Mouse (Mus musculus): ENCODE measurements around the gene Plekhh1. TPM values are rescaled to one million over a fixed set of nuclear protein-coding genes. Genes with fewer than 3 reads are reported as not detected.

Plekhh1 gene
- polyA plus RNA-seq, 1 experiment from 2014 or later, result 7.9 TPM

GRCm38 (mm10) chr12:79066431-79066830 lies 37.5 kb downstream of the Plekhh1 start:
- no peaks in the 10 kb centered on the region for H3K27me3 ChIP-seq (ENCODE audit: low read depth, poor library complexity, severe bottlenecking)
- H3K4me1 ChIP-seq, result no peaks in the 10 kb centered on the region
- H3K36me3 ChIP-seq, result peaks cover 89% of the 10 kb centered on the region
- no peak for DNase-seq (ENCODE audit: low spot score)
- H3K4me3 ChIP-seq, result no peak overlapping the region
- H3K9me3 ChIP-seq (replicated peaks), result no peaks in the 10 kb centered on the region
- 89% methylated on average over 9 of the region's 9 CpGs for WGBS
- H3K27ac ChIP-seq (replicated peaks), result no peak overlapping the region

GRCm38 (mm10) chr12:79067526-79067925 lies 38.6 kb downstream of the Plekhh1 start:
- DNase-seq (ENCODE audit: low spot score), result no peak
- peaks cover 93% of the 10 kb centered on the region for H3K36me3 ChIP-seq
- WGBS, result 86% methylated on average over 5 of the region's 5 CpGs

GRCm38 (mm10) chr12:79068306-79068705 lies 39.3 kb downstream of the Plekhh1 start:
- Histone ChIP-seq H3K27me3 (ENCODE audit: low read depth, poor library complexity, severe bottlenecking) (no peaks in the 10 kb centered on the region), H3K36me3 (peaks cover 95% of the 10 kb centered on the region), H3K9me3 (replicated peaks) (no peaks in the 10 kb centered on the region), H3K4me1 (no peaks in the 10 kb centered on the region), H3K27ac (replicated peaks) (no peak overlapping the region), H3K4me3 (no peak overlapping the region)
- 91% methylated on average over 11 of the region's 11 CpGs for WGBS
- no peak for DNase-seq (ENCODE audit: low spot score)

More at GRCm38 (mm10) chr12:79067526-79067925, 38.6 kb downstream of the Plekhh1 start:
- no peak overlapping the region for H3K27ac ChIP-seq (replicated peaks)
- H3K27me3 ChIP-seq (ENCODE audit: low read depth, poor library complexity, severe bottlenecking), result no peaks in the 10 kb centered on the region
- H3K4me1 ChIP-seq, result no peaks in the 10 kb centered on the region
- H3K4me3 ChIP-seq, result no peak overlapping the region
- H3K9me3 ChIP-seq (replicated peaks), result no peaks in the 10 kb centered on the region

GRCm38 (mm10) chr12:79069187-79069608 lies 40.2 kb downstream of the Plekhh1 start:
- Histone ChIP-seq H3K4me3 (no peak overlapping the region), H3K9me3 (replicated peaks) (no peaks in the 10 kb centered on the region), H3K27me3 (ENCODE audit: low read depth, poor library complexity, severe bottlenecking) (no peaks in the 10 kb centered on the region), H3K36me3 (peaks cover 95% of the 10 kb centered on the region), H3K4me1 (no peaks in the 10 kb centered on the region), H3K27ac (replicated peaks) (no peak overlapping the region)
- 88% methylated on average over 6 of the region's 6 CpGs for WGBS
- no peak for DNase-seq (ENCODE audit: low spot score)

GRCm38 (mm10) chr12:79069916-79070315 lies 41.0 kb downstream of the Plekhh1 start:
- no peak for DNase-seq (ENCODE audit: low spot score)
- WGBS, result 83% methylated on average over 6 of the region's 6 CpGs
- peaks cover 95% of the 10 kb centered on the region for H3K36me3 ChIP-seq

GRCm38 (mm10) chr12:79070736-79071333 lies 41.9 kb downstream of the Plekhh1 start:
- H3K36me3 ChIP-seq, result peaks cover 95% of the 10 kb centered on the region
- no peaks in the 10 kb centered on the region for H3K9me3 ChIP-seq (replicated peaks)
- DNase-seq (ENCODE audit: low spot score), result no peak
- no peaks in the 10 kb centered on the region for H3K4me1 ChIP-seq
- no peak overlapping the region for H3K4me3 ChIP-seq
- H3K27me3 ChIP-seq (ENCODE audit: low read depth, poor library complexity, severe bottlenecking), result no peaks in the 10 kb centered on the region
- H3K27ac ChIP-seq (replicated peaks), result no peak overlapping the region
- 88% methylated on average over 9 of the region's 9 CpGs for WGBS

More at GRCm38 (mm10) chr12:79069916-79070315, 41.0 kb downstream of the Plekhh1 start:
- no peaks in the 10 kb centered on the region for H3K9me3 ChIP-seq (replicated peaks)
- no peak overlapping the region for H3K4me3 ChIP-seq
- no peak overlapping the region for H3K27ac ChIP-seq (replicated peaks)
- no peaks in the 10 kb centered on the region for H3K4me1 ChIP-seq
- no peaks in the 10 kb centered on the region for H3K27me3 ChIP-seq (ENCODE audit: low read depth, poor library complexity, severe bottlenecking)

GRCm38 (mm10) chr12:79072576-79072975 lies 43.6 kb downstream of the Plekhh1 start:
- H3K4me1 ChIP-seq, result no peaks in the 10 kb centered on the region
- H3K27me3 ChIP-seq (ENCODE audit: low read depth, poor library complexity, severe bottlenecking), result no peaks in the 10 kb centered on the region
- no peaks in the 10 kb centered on the region for H3K9me3 ChIP-seq (replicated peaks)
- no peak overlapping the region for H3K27ac ChIP-seq (replicated peaks)
- 91% methylated on average over 6 of the region's 6 CpGs for WGBS
- peaks cover 97% of the 10 kb centered on the region for H3K36me3 ChIP-seq
- no peak overlapping the region for H3K4me3 ChIP-seq
- no peak for DNase-seq (ENCODE audit: low spot score)

- WGBS, result 92% methylated on average over 6 of the region's 6 CpGs
- Histone ChIP-seq H3K4me3 (no peak overlapping the region), H3K27me3 (ENCODE audit: low read depth, poor library complexity, severe bottlenecking) (no peaks in the 10 kb centered on the region), H3K4me1 (no peaks in the 10 kb centered on the region), H3K36me3 (peaks cover 97% of the 10 kb centered on the region), H3K9me3 (replicated peaks) (no peaks in the 10 kb centered on the region), H3K27ac (replicated peaks) (no peak overlapping the region)
- no peak for DNase-seq (ENCODE audit: low spot score)
Observed at GRCm38 (mm10) chr12:79073362-79073761, 44.4 kb downstream of the Plekhh1 start.

GRCm38 (mm10) chr12:79089182-79089812 lies 60.3 kb downstream of the Plekhh1 start, which contains the start of gene Pigh:
Pigh (minus strand) TSS chr12:79089651.
- H3K36me3 ChIP-seq, result peaks cover 19% of the 10 kb centered on the region
- H3K4me3 ChIP-seq, result peak within 1 kb of the TSS; percentile 95
- peak within 1 kb of the TSS; percentile 94 for H3K27ac ChIP-seq (replicated peaks)
- WGBS, result under 1% methylated on average over 53 of the region's 53 CpGs
- no peaks in the 10 kb centered on the region for H3K27me3 ChIP-seq (ENCODE audit: low read depth, poor library complexity, severe bottlenecking)
- no peaks in the 10 kb centered on the region for H3K9me3 ChIP-seq (replicated peaks)
- peak; percentile 87 for DNase-seq (ENCODE audit: low spot score)
- H3K4me1 ChIP-seq, result peaks cover 15% of the 10 kb centered on the region

GRCm38 (mm10) chr12:79092569-79092968 lies 63.6 kb downstream of the Plekhh1 start:
- no peaks in the 10 kb centered on the region for H3K36me3 ChIP-seq
- peaks cover 15% of the 10 kb centered on the region for H3K4me1 ChIP-seq
- no peak overlapping the region for H3K4me3 ChIP-seq
- H3K27ac ChIP-seq (replicated peaks), result no peak overlapping the region
- no peaks in the 10 kb centered on the region for H3K27me3 ChIP-seq (ENCODE audit: low read depth, poor library complexity, severe bottlenecking)
- H3K9me3 ChIP-seq (replicated peaks), result no peaks in the 10 kb centered on the region
- no peak for DNase-seq (ENCODE audit: low spot score)
- 55% methylated on average over 4 of the region's 4 CpGs for WGBS

- H3K27me3 ChIP-seq (ENCODE audit: low read depth, poor library complexity, severe bottlenecking), result no peaks in the 10 kb centered on the region
Observed at GRCm38 (mm10) chr12:79097106-79097752, 68.3 kb downstream of the Plekhh1 start.

GRCm38 (mm10) chr12:79103773-79104172 lies 74.8 kb downstream of the Plekhh1 start:
- Histone ChIP-seq H3K4me3 (no peak overlapping the region), H3K27ac (replicated peaks) (no peak overlapping the region), H3K27me3 (ENCODE audit: low read depth, poor library complexity, severe bottlenecking) (no peaks in the 10 kb centered on the region), H3K9me3 (replicated peaks) (no peaks in the 10 kb centered on the region), H3K36me3 (no peaks in the 10 kb centered on the region), H3K4me1 (0 out of 2 replicates have a peak, but pooled peaks cover 3% of the 10 kb centered on the region)
- WGBS, result 79% methylated on average over 3 of the region's 3 CpGs
- no peak for DNase-seq (ENCODE audit: low spot score)

More at GRCm38 (mm10) chr12:79097106-79097752, 68.3 kb downstream of the Plekhh1 start:
- DNase-seq (ENCODE audit: low spot score), result no peak
- Histone ChIP-seq H3K27ac (replicated peaks) (no peak overlapping the region), H3K9me3 (replicated peaks) (no peaks in the 10 kb centered on the region), H3K4me3 (no peak overlapping the region), H3K36me3 (no peaks in the 10 kb centered on the region), H3K4me1 (no peaks in the 10 kb centered on the region)
- 59% methylated on average over 3 of the region's 3 CpGs for WGBS

GRCm38 (mm10) chr12:79104544-79104943 lies 75.6 kb downstream of the Plekhh1 start:
- Histone ChIP-seq H3K27ac (replicated peaks) (no peak overlapping the region), H3K36me3 (no peaks in the 10 kb centered on the region)
- WGBS, result 68% methylated on average over 2 of the region's 2 CpGs

More at GRCm38 (mm10) chr12:79104544-79104943, 75.6 kb downstream of the Plekhh1 start:
- Histone ChIP-seq H3K9me3 (replicated peaks) (no peaks in the 10 kb centered on the region), H3K4me1 (0 out of 2 replicates have a peak, but pooled peaks cover 3% of the 10 kb centered on the region), H3K27me3 (ENCODE audit: low read depth, poor library complexity, severe bottlenecking) (no peaks in the 10 kb centered on the region), H3K4me3 (no peak overlapping the region)
- no peak for DNase-seq (ENCODE audit: low spot score)

Measured in midbrain, embryonic 10.5 days (tissue).